Mouse (Mus musculus) cerebellum, adult 9-11 months (tissue): Measurements from ENCODE around the gene Tacc3.

Source experiments
- DNase-seq: peaks from one replicate; pipeline ENCODE4 v3.0.0; 2022

Gene Tacc3

DNA sequence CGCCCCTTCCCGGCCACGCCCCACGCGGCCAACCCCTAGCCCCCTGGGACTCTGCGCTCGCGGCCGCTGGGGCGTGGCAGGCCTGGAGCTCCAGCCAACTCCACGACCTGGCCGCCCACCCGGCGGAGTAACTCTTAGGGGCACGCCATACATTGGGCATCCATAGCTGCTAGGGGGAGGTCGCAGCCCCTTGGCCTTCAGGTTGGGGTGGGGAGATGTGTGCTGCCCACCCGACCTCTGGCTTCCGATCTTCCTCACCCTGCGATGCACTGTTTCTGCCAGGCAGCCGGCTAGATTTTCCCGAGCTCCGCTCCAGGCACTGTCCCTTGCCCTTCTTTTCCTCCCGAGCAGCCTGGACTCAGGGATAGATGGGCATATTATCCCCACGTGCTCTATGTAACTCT is 37.8 kb downstream of the Tacc3 start:
- DNase-seq, result no peak

- no peak for DNase-seq
Observed at GRCm38 (mm10) chr5:33696430-33696829, 38.5 kb downstream of the Tacc3 start.

GRCm38 (mm10) chr5:33697534-33697933 is 39.6 kb downstream of the Tacc3 start:
- DNase-seq, result no peak

DNA sequence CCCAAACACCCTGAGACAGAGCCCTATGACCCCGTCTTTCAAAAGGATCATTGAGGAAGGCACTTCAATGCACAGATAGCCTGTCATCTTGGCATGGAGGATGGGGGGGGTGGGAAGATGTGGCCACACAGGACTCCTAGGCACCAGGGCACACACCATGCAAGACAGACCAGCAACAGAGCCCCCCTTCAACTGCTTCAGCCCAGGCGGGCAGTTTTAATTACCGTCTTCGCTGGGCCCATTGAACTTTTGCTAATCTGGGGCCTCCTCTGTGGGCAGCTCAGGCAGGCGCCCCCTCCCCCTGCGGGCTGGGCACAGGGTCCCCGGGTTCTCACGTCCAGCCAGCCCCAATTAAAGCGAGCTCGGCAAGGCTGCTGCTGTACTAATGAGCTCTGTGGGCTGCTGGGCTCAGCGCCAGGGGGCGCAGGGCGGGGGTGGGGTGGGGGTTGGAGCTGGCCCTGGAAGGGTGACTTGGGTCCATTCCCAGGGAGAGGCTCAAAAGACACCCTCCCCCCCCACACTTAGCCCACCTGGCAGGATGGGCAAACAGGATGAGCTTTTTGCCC is 40.1 kb downstream of the Tacc3 start:
- DNase-seq, result no peak

DNA sequence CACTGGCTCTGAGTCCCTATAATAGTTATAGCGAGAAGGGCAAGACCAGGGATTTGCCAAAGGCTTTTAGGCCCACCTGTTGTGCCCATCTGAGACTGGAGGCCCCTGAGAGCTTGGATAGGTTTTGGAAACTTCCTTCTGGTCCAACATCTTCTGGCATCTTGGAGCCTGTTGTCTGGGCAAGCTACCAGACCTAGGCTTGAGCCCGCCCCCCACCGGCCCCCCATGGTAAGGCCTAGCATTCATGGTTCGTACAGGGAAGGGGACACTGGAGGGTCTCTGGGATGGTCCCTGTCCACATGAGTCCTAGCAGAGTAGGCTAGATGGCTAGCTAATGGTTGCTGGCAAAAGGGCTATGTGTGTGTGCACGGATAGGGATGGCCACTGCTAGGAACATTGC is 40.7 kb downstream of the Tacc3 start:
- DNase-seq, result no peak

DNA sequence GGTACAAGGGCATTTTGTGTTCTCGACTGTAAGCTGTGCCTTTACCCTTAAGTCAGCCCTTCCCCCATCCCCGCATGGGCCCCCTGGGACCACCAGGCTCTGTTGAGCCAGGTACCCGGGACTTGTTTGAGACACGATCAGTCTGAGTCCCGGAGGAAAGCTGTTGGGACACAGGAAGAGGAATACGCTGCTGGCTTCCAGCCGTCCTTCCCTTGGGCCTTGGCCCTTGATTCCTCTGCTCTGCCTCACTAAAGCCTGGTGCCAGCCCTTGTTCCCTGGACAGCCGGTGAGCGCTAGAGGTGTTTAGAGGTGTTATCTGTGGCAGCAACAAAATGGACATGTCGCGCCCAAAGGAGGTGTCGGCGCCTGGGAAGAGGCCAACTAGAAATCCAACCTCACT is 42.1 kb downstream of the Tacc3 start:
- DNase-seq, result no peak

DNA sequence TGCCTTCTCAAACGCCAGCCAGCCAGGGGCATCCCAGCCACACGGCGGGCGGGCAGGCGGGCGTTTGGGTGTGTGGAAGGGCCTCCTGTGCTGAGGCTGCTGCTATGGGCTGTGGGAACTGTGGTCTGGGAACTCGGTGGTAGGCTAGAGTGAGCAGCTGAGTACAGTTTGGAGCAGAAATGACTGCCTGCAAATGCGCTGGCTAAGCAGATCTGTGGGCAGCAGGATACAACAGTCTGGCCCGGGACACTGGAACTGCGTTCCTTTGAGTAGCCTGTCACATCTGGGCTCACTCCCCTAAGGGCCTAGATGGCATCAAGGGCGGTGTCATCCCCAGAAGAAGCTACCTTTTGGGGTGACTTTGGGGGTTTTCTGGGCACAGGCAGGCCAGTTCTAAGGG is 43.9 kb downstream of the Tacc3 start:
- no peak for DNase-seq

DNA sequence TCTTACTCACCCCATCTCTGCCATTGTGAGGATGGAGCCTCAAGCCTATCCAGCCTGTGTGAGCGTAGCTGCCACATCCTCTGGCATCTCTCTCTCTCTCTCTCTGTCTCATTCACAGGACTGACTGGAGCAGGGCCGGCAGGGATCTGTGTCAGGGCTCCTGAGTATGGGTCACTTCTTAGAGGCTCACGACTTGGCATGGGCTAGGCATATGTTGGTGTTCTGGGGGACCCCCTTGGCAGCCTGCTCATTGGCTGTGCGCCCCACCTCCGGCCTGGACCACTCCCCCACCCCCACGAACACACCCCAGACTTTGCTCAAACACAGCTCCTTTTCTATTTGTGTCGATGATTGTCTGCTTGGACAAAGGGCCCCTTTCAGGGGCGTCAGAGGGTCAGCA is 46.1 kb downstream of the Tacc3 start:
- DNase-seq, result no peak

DNA sequence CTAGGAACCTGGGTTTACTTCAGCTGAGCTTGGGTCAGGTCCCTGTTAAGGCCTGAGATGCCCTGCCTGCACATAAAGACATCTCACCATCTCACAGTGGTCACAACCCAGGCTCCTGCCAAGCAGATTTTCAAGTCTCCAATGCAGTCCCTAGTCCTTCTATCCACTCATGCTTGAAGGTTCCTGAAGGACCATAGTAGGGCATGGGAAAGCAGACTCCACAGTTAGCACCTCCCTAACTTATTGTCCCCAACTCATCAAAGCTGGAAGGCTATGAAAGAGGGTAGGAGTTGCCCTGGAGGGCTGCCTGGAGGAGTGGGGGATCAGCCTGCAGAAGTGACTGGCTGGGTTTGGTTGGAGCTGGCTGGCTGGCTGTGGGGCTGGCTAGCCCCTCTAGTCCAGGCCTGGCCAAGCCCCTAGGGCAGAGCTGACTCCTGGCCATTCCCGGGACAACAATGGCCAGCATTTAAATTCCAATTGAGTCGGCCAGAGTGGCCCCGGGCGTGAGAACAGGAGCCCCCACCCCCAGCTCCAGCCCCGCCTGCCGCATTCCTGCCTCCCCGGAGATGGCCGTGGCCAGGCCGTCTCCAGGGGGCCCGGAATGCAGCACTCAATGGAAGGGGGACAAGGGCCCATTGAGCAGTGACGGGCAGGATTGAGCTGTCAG is 47.1 kb downstream of the Tacc3 start:
- peak; percentile 50 for DNase-seq

DNA sequence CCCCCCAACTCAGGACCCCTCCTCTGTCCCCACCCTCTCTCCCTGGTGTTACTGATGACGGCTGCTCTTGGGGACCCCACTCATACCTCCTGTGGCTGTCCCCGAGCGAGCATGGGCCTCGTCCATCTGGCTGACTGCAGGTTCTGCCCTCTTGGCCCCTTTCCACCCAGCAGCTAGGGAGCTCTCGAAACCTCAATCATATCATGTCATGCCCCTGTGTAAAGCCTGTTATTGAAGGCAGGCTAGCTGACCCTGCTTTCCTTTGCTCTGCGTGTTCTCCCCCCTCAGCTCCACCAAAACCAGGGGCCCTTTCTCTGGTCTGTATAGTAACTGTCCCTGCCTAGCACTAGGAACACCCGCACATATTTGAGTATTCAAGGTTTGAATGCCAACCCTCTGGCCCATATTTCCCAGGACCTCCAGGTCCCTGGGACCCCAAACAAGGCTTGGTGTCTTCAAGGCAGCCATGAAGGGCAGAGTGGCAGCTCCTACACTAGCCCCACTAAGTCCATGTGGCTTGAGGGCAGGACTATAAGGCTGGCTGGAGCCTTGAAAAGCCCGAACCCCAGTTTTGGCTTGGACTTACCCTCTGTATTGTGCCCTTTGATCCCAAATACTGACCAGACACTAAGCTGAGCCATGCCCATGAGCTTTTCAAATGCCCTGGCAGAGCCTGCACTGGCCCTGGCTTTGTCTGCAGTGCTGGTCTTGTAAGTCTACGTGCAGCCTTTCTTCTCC is 47.9 kb downstream of the Tacc3 start:
- DNase-seq, result peak; percentile 34

- DNase-seq, result no peak
Observed at GRCm38 (mm10) chr5:33706350-33706629, 48.4 kb downstream of the Tacc3 start.

- DNase-seq, result no peak
Observed at GRCm38 (mm10) chr5:33707163-33707562, 49.2 kb downstream of the Tacc3 start.

DNA sequence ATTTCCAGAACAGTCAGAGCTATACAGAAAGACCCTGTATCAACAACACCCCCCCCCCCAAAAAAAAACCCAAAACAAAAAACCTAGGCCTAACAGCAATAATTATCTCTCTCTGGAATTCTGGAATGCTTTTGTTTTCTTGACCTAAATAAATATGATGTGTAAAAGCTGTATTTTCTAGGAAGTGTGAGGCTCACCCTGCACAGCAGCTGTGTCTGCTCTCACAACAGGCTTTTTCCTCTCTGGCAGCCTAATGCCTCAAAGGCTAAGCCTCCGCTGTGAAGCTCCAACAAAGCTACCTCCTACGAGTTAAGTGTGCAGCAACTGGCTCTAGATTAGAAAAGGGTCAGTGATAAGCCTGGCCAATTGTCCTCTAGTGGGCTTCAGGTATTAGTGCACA is 51.1 kb downstream of the Tacc3 start:
- DNase-seq, result no peak

DNA sequence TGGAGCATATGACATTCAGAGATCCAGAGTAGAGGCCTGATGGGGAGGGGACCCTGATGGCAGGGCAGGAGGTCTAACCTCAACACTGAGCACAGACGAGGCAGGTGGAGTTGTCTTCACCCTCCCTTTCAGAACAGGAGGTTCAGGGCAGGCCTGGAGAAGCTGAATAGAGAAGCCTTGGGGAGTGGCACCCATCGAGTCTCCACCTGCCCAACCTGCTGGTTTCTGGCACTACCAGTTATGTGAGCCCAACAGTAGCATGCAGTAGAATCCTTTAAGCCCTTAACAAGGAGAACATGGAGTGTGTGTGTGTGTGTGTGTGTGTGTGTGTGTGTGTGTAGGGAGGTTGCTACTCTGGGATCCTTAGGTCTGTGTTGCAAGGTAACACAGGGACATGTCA is 54.6 kb downstream of the Tacc3 start:
- DNase-seq, result no peak

GRCm38 (mm10) chr5:33715182-33715581 is 57.3 kb downstream of the Tacc3 start:
- DNase-seq, result no peak

DNA sequence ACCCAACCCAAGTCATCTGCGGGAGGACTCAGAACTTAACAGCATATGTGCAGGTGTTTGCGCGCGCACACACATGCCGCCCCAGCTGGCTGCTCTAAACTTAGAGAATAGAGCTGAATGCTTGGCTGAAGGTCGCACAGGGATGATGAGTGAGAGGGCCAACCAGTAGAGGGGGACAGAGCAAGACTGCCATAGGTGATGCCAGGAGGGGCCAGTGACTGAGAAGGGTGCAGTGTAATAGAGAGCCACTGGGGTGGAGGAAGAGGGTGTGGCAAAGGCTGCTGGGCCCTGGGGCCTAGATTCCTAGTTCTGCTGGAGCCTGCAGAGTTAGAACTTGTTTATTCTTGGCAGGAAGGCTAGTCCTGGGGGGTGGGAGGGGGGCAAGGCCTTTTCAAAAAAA is 58.5 kb downstream of the Tacc3 start:
- no peak for DNase-seq

GRCm38 (mm10) chr5:33718460-33718859 is 60.5 kb downstream of the Tacc3 start:
- no peak for DNase-seq

DNA sequence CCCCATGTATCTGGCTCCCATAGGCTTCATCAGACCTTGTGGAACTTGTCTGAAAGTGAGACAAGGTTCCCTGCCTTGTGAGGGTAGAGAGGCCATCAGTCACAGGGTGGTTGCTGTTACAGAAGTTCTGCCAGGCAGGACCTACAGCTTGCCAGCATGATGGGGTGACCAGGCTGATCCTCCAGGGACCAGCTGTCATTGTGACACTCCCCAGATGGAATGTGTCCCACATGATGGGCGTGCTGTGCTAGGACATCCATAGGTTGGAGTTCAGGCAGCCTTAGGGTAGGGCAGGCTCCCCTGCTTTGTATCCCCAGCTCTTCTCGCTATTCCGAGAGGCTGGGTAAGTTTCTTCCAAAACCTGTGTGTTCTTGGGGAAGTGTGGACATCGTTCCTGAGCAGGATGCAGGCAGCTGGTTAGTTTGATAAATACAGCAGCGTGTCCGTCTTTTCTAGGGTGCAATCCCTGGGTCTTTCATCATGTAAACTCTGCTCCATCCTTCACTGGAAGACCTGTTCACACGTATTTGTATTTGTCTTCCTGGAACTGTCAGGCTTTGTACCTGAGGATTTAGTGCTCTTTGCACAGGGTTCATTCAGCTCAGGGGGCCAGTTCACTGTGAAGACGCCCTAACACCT is 63.0 kb downstream of the Tacc3 start:
- DNase-seq, result no peak

DNA sequence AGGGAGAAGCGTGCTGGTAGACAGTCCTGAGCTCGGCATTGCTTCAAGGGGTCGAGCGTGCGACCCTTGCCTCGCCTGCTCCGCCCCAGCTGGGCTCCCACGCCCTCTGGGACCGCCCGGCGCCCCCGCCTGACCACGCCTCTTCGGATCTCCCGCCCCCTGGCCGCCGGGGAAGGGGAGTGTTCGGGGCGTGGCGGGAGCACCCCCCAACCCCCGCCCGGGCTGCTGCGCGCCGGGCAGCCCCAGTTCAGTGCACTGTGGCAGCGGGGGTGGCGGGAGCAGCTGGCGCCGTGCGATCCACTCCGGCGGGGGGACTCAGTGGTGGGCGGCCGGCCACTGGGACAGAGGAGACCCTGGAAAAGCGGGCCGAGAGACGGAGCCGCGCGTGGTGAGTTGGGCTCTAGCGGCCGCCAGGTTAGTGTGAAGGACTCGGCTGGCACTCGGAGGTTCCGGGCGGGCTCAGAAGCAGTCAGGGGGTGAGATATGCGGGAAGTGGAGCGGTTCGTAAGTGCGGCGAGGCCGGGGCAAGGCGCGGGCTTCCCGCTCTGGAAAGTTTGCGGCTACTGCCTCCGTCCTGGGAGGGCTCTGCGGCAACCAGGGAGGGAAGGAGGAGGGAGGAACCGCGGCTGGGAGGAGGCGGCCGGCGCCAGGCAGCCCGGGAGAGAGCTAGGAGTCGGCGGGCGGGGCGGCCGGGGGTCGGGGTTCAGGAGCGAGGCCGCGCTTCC is 63.8 kb downstream of the Tacc3 start, which contains the start of gene Fgfr3:
Fgfr3 (plus strand) TSS at position 134 of the 725 bp plus-strand sequence.
- DNase-seq, result no peak

GRCm38 (mm10) chr5:33722266-33723018 is 64.5 kb downstream of the Tacc3 start:
- DNase-seq, result no peak

GRCm38 (mm10) chr5:33723019-33723640 is 65.2 kb downstream of the Tacc3 start:
- DNase-seq, result no peak
